Mouse (Mus musculus) kidney, embryonic 14.5 days (tissue): ENCODE results near the gene I830077J02Rik. TPM values are rescaled to one million over a fixed set of nuclear protein-coding genes. Genes with fewer than 3 reads are reported as not detected.
A peak's percentile ranks its signal among the peaks of the same experiment; 100 is the strongest.

Experiments
- ATAC-seq: fragments of 200-750 bp; cut with Nextera tagmentation; 2 replicates; pipeline ENCODE4 v1.8.0; 2017; ENCODE audit warnings: moderate number of reproducible peaks, mild to moderate bottlenecking, moderate TSS enrichment, moderate library complexity; ENCODE audit not compliant: low FRiP score, low TSS enrichment
- H3K27ac ChIP-seq: fragments of 300-500 bp; sonication (generic); 2 replicates; pipeline ENCODE4 v1.5.1; 2014; ENCODE audit warnings: low read depth, mild to moderate bottlenecking, low read length, moderate library complexity, mixed read lengths
- H3K27me3 ChIP-seq: fragments of 300-500 bp; sonication (generic); 2 replicates; pipeline ENCODE4 v1.6.1; 2014; ENCODE audit warnings: mild to moderate bottlenecking, low read length; ENCODE audit not compliant: control insufficient read depth, insufficient read depth
- H3K36me3 ChIP-seq: fragments of 300-500 bp; sonication (generic); 2 replicates; pipeline ENCODE4 v1.6.1; 2014; ENCODE audit warnings: low read length, mixed read lengths; ENCODE audit not compliant: control insufficient read depth, insufficient read depth
- H3K4me1 ChIP-seq: fragments of 300-500 bp; sonication (generic); 2 replicates; pipeline ENCODE4 v1.6.1; 2014; ENCODE audit warnings: low read length, mixed read lengths; ENCODE audit not compliant: control insufficient read depth, insufficient read depth
- H3K4me2 ChIP-seq: fragments of 300-500 bp; sonication (generic); replicated peaks from 2 replicates; pipeline ENCODE4 v1.6.1; 2014; ENCODE audit warnings: low read depth, mild to moderate bottlenecking, low read length
- H3K4me3 ChIP-seq: fragments of 300-500 bp; sonication (generic); 2 replicates; pipeline ENCODE4 v1.5.1; 2014; ENCODE audit warnings: mild to moderate bottlenecking, low read length
- H3K9ac ChIP-seq: fragments of 300-500 bp; sonication (generic); 2 replicates; pipeline ENCODE4 v1.6.1; 2014; ENCODE audit warnings: low read depth, mild to moderate bottlenecking, low read length, moderate library complexity
- H3K9me3 ChIP-seq: fragments of 300-500 bp; sonication (generic); 2 replicates; pipeline ENCODE4 v1.6.1; 2016; ENCODE audit warnings: low read length; ENCODE audit not compliant: control insufficient read depth
- WGBS: fragments of 180-500 bp; shearing (Covaris S2); extraction: QIAGEN DNeasy Blood & Tissue Kit; methylation state at CpG from one replicate; pipeline ENCODE4 v1.1.7; 2014; 5-methylcytosine and 5-hydroxymethylcytosine counted together
- polyA plus RNA-seq: library from polyadenylated mRNA; unstranded; fragments of >200 nt; fragmentation: Nextera tagmentation; extraction: Ambion mirVana; gene quantifications from 2 replicates; pipeline ENCODE4 v1.2.1, GENCODE M21; 2014

I830077J02Rik gene
- polyA plus RNA-seq, 1 experiment from 2014 or later: 0.70 TPM

DNA sequence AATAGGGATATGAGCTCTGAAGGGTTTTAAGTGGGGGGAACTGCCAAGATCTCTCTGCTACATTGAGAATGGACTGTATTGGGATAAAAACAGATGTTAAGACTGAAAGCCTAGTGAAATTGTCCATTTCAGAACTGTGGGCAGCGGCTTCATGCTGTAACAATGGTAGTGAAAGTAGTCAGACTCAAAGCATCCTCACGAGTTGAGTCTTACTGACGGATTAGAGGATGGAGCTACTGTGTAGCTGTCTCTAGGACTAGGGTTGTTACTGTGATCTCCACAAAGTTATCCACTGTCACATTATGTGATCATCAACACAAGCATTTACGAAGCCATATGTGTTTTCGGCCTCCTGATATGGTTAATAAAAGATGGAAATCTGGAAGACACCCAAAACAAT is 25.7 kb upstream of the I830077J02Rik start:
- Histone ChIP-seq H3K9me3 (no peaks in the 10 kb centered on the region), H3K36me3 (peaks cover 55% of the 10 kb centered on the region), H3K27ac (0 out of 2 replicates have a peak overlapping the region, but pooled peaks have one; percentile 73), H3K27me3 (no peaks in the 10 kb centered on the region), H3K9ac (peak overlapping the region; percentile 76), H3K4me3 (peak overlapping the region; percentile 91), H3K4me2 (peak overlapping the region; percentile 72), H3K4me1 (peaks cover 18% of the 10 kb centered on the region)
- ATAC-seq: no peak
- WGBS: 44% methylated on average over 5 of the region's 5 CpGs

GRCm38 (mm10) chr3:105957235-105957634 is 24.8 kb upstream of the I830077J02Rik start:
- H3K9ac ChIP-seq: 0 out of 2 replicates have a peak overlapping the region, but pooled peaks have one; percentile 9
- WGBS: 85% methylated on average over 1 of the region's 1 CpGs
- 0 out of 2 replicates have a peak overlapping the region, but pooled peaks have one; percentile 1 for H3K4me2 ChIP-seq

GRCm38 (mm10) chr3:105951348-105951747 is 18.9 kb upstream of the I830077J02Rik start:
- no peaks in the 10 kb centered on the region for H3K4me1 ChIP-seq
- no peak overlapping the region for H3K4me2 ChIP-seq
- no peak overlapping the region for H3K9ac ChIP-seq
- H3K36me3 ChIP-seq: peaks cover 85% of the 10 kb centered on the region
- no peak overlapping the region for H3K4me3 ChIP-seq
- no peaks in the 10 kb centered on the region for H3K27me3 ChIP-seq
- no peaks in the 10 kb centered on the region for H3K9me3 ChIP-seq
- WGBS: 93% methylated on average over 7 of the region's 7 CpGs
- no peak for ATAC-seq
- no peak overlapping the region for H3K27ac ChIP-seq

More at GRCm38 (mm10) chr3:105957235-105957634, 24.8 kb upstream of the I830077J02Rik start:
- Histone ChIP-seq H3K4me1 (peaks cover 18% of the 10 kb centered on the region), H3K27me3 (no peaks in the 10 kb centered on the region), H3K36me3 (peaks cover 55% of the 10 kb centered on the region), H3K4me3 (no peak overlapping the region), H3K27ac (no peak overlapping the region), H3K9me3 (no peaks in the 10 kb centered on the region)
- ATAC-seq: no peak

- no peak for ATAC-seq
- Histone ChIP-seq H3K4me1 (no peaks in the 10 kb centered on the region), H3K27ac (no peak overlapping the region), H3K9ac (no peak overlapping the region), H3K27me3 (no peaks in the 10 kb centered on the region), H3K36me3 (peaks cover 6% of the 10 kb centered on the region), H3K9me3 (no peaks in the 10 kb centered on the region), H3K4me2 (no peak overlapping the region), H3K4me3 (no peak overlapping the region)
- 88% methylated on average over 4 of the region's 4 CpGs for WGBS
Measured at GRCm38 (mm10) chr3:105936111-105936510, 3.6 kb upstream of the I830077J02Rik start.

- no peak overlapping the region for H3K9ac ChIP-seq
- no peak overlapping the region for H3K4me2 ChIP-seq
- no peak overlapping the region for H3K4me3 ChIP-seq
- WGBS: 83% methylated on average over 5 of the region's 5 CpGs
- ATAC-seq: no peak
- H3K27me3 ChIP-seq: no peaks in the 10 kb centered on the region
- H3K9me3 ChIP-seq: no peaks in the 10 kb centered on the region
- H3K36me3 ChIP-seq: no peaks in the 10 kb centered on the region
- no peaks in the 10 kb centered on the region for H3K4me1 ChIP-seq
- H3K27ac ChIP-seq: no peak overlapping the region
Measured at GRCm38 (mm10) chr3:105935033-105935432, 2.6 kb upstream of the I830077J02Rik start.

GRCm38 (mm10) chr3:105933926-105934325 is 1.5 kb upstream of the I830077J02Rik start:
- Histone ChIP-seq H3K9me3 (no peaks in the 10 kb centered on the region), H3K27ac (no peak overlapping the region), H3K4me3 (no peak overlapping the region), H3K27me3 (no peaks in the 10 kb centered on the region), H3K36me3 (no peaks in the 10 kb centered on the region), H3K4me1 (no peaks in the 10 kb centered on the region), H3K9ac (no peak overlapping the region), H3K4me2 (no peak overlapping the region)
- 94% methylated on average over 6 of the region's 6 CpGs for WGBS
- ATAC-seq: no peak

GRCm38 (mm10) chr3:105931095-105931494 is 1.4 kb downstream of the I830077J02Rik start:
- Histone ChIP-seq H3K27ac (no peak overlapping the region), H3K9me3 (no peaks in the 10 kb centered on the region), H3K27me3 (no peaks in the 10 kb centered on the region), H3K4me2 (no peak overlapping the region), H3K9ac (no peak overlapping the region), H3K36me3 (no peaks in the 10 kb centered on the region), H3K4me3 (no peak overlapping the region), H3K4me1 (no peaks in the 10 kb centered on the region)
- 96% methylated on average over 2 of the region's 2 CpGs for WGBS
- ATAC-seq: no peak

DNA sequence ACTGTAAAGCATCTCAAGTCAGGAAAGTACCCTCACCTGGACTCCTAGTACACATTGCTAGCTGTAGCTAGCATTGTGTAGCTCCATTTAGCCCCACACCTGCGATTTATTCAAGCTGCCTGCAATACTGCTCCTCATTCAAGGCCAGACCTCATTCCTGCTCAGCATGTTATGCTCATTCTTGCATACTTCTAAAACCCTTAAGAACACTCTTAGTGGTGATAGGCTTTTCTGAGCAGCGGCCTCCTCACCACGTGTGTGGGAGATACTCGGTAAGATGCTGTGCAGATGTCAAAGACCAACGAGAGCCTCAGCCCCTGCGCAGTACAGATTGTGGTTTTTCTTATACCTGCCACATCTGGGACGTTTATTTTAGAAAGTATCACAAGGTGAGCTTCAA is 2.6 kb downstream of the I830077J02Rik start:
- ATAC-seq: no peak
- Histone ChIP-seq H3K27ac (no peak overlapping the region), H3K4me2 (no peak overlapping the region), H3K4me3 (no peak overlapping the region), H3K9me3 (no peaks in the 10 kb centered on the region), H3K9ac (no peak overlapping the region), H3K27me3 (no peaks in the 10 kb centered on the region), H3K4me1 (no peaks in the 10 kb centered on the region), H3K36me3 (no peaks in the 10 kb centered on the region)
- 83% methylated on average over 7 of the region's 7 CpGs for whole genome bisulfite sequencing

GRCm38 (mm10) chr3:105928781-105929180 is 3.7 kb downstream of the I830077J02Rik start:
- WGBS: 85% methylated on average over 6 of the region's 6 CpGs
- no peaks in the 10 kb centered on the region for H3K36me3 ChIP-seq
- no peaks in the 10 kb centered on the region for H3K9me3 ChIP-seq

More at GRCm38 (mm10) chr3:105928781-105929180, 3.7 kb downstream of the I830077J02Rik start:
- ATAC-seq: no peak
- no peaks in the 10 kb centered on the region for H3K4me1 ChIP-seq
- no peak overlapping the region for H3K4me2 ChIP-seq
- H3K27me3 ChIP-seq: no peaks in the 10 kb centered on the region
- H3K4me3 ChIP-seq: no peak overlapping the region
- H3K9ac ChIP-seq: no peak overlapping the region
- H3K27ac ChIP-seq: no peak overlapping the region
